Mouse (Mus musculus) urinary bladder, adult 2 months (tissue): ENCODE measurements around the gene Vps52. TPM values are rescaled to one million over a fixed set of nuclear protein-coding genes. Genes with fewer than 3 reads are reported as not detected.
A peak's percentile ranks its signal among the peaks of the same experiment; 100 is the strongest.

Experiments
- DNase-seq: peaks from one replicate; pipeline ENCODE4 v3.0.0; 2022; ENCODE audit warnings: low spot score
- polyA plus RNA-seq: library from polyadenylated mRNA; depleted of rRNA; stranded (reverse); fragments of >200 nt; gene quantifications from 2 replicates; pipeline ENCODE4 v1.2.3, GENCODE M21; 2012

Gene Vps52
- polyA plus RNA-seq, 1 experiment = 39.3 TPM

GRCm38 (mm10) chr17:33920282-33921097 lies 35.1 kb upstream of the Vps52 start:
- peak; percentile 58 for DNase-seq

DNA sequence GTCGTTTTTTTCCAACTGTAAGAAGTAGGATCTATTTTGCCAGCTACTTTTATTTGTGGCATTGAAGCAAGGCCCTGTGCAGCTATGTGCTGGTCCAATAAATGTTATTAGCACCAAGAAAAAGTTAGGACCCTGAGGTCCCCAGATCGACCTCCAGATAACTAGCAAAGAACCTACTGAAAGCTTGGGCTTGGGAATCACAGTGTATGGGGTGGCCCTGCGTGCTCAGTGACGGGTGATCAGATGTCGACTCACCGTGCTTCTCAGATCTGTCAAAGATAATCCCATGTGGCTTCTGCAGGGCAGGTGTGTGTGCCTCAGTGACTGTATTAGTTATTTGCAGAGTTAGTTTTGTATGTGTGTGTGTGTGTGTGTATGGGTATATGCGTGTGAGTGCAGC lies 34.3 kb upstream of the Vps52 start:
- DNase-seq = no peak

DNA sequence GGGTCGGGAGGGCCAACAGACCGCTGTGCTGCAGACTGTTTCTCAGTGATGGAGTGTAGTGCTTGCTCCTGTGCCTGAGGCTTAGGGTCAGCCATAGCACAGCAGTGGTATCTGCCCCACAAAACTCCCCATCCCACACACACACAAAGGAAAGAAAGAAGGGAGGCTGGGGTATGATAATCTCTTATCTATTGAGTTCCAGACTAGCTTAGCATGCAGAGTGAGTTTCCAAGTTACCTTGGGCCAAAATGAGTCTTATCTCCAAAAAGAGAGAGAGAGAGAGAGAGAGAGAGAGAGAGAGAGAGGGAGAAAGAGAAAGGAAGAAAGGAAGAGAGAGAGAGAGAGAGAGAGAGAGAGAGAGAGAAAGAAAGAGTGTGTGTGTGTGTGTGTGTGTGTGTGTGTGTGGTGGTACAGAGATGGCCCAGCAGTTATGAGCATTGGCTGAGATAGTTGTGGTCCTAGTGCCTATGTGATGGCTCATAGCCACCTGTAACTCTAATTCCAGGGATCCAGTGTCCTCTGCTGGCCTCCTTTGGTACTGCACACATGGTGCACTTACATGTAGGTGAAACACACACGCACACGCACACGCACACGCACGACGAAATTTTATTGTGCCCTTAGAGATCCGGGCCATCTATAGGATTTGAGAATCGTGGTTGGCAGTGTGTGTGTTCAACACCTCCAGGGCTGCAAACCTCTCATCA lies 30.9 kb upstream of the Vps52 start:
- DNase-seq = no peak

DNA sequence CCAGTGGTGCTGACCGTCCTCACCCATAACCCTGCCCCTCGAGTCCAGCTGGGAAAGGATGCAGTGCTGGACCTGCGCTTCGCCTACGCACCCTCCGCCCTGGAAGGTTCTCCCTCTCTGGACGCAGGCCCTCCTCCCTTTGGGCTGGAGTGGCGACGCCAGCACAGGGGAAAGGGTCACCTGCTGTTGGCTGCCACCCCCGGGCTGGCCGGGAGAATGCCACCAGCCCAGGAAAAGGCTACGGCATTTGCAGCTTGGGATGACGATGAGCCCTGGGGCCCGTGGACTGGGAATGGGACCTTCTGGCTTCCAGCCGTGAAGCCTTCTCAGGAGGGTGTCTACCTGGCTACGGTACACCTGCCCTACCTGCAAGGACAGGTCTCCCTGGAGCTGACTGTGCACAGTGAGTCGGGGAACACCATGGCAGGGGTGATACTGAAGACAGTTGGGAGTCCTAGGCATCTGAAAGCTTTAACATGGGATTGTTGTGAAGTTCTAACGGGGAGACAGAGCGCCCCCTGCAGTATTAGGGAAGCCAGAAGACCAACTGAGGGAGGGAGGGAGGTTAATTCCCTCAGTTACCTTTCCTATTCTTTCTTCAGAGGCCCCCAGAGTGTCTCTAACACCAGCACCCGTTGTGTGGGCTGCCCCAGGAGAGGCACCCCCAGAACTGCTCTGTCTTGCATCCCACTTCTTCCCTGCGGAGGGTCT lies 30.1 kb upstream of the Vps52 start:
- DNase-seq = no peak

DNA sequence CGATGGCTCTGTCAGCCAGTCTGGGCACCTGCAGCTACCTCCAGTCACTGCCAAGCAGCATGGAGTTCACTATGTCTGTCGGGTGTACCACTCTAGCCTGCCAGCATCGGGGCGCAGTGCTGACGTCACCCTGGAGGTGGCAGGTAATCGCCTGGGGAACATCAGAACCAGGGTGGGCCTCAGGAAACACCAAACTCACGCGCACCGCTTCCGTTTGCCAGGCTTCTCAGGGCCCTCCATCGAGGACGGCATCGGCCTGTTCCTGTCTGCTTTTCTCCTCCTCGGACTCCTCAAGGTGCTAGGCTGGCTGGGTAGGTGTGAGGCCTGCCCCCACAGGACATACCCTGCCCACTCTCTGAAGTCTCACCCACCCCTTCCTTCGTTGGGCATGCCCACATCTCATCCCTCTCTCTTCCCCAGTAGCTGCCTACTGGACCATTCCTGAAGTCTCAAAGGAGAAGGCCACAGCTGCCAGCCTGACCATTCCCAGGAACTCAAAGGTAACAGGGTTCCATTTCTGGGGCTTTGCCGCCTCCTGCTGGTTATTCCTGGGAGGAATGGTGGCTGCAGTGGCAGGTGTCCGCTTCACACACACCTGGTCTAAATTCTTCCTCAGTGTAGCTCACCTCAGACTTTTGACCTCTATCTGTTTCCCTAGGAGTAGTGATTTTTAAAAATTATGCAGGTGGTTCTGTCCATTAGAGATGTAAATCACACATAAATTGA lies 29.2 kb upstream of the Vps52 start:
- DNase-seq = no peak

DNA sequence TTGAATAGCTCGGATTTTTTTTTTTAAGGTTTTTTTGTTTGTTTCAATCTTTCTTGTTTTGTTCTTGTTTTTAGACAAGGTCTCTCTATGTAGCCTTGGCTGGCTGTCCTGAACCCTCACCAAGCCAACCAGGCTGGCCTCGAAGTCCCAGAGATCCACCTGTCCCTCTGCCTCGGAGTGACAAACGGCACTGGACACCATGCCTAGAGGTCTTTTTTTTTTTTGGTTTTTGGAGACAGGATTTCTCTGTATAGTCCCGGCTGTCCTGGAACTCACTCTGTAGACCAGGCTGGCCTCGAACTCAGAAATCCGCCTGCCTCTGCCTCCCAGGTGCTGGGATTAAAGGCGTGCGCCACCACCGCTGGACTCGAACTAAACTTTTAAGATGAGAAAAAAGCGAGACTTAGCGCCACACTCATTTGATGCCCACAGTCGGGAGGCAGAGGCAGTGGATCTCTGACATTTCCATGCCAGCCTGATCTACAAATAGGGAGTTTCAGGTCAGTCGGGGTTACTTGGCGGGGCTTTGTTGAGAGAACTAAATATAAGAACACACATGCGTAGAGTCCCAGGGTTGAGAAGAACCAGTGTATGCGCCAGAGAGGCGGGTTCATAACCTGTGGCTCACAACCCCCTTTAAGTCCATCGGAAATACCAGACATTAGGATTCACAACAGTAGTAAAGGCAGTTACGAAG lies 27.2 kb upstream of the Vps52 start:
- DNase-seq = no peak

GRCm38 (mm10) chr17:33929371-33930279 lies 26.0 kb upstream of the Vps52 start, which contains the start of gene Rgl2:
Gene Rgl2 (plus strand): TSS chr17:33929543.
- peak; percentile 84 for DNase-seq

GRCm38 (mm10) chr17:33930280-33931158 lies 25.1 kb upstream of the Vps52 start:
- no peak for DNase-seq

DNA sequence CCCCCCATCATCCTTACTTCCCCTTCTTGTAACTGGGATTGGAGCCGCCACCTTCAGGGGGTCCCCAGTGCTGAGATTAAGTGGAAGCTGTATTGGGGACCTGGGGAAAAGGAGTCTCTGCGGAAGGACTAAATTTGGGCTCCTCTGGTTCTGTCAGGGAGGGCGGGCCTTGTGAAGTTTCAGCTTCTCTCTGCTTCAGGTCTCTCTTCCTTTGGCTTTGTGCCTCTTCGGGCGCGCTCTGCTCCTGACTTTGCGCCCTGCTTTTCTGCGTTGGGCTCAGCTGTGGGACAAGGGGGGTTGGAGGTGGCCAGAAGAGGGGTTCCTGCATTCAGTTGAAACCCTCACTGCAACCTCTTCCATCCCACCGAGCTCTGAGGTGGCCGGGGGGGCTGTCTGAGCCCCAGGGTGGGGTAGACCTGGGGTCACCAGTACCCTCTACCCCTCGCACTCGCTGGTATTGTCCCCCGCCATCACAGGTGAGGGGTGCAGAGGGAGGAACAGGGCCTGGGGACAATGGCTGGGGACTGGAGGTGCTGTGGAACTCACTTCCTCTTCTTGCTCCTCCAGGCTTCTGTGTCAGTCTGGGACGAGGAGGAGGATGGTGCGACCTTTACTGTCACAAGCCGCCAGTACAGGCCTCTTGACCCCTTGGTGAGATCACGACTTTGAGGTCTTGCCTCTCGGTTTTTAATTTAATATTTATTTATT lies 24.3 kb upstream of the Vps52 start:
- DNase-seq = no peak

- no peak for DNase-seq
Observed at GRCm38 (mm10) chr17:33931947-33932346, 23.7 kb upstream of the Vps52 start.

DNA sequence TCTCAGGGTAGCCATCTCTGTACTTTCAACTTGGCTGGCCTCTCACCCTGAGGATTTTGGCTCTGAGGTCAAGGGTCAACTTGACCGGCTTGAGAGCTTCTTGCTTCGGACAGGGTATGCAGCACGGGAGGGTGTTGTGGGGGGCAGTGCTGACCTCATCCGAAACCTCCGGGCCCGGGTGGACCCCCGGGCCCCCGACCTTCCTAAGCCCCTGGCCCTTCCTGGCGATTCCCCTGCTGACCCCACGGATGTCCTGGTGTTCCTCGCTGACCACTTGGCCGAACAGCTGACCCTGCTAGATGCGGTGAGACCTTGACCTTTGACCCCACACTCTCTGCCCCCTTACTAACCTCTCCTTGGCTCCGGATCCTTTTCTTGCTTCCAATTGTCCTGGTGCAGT lies 23.2 kb upstream of the Vps52 start:
- DNase-seq = no peak

DNA sequence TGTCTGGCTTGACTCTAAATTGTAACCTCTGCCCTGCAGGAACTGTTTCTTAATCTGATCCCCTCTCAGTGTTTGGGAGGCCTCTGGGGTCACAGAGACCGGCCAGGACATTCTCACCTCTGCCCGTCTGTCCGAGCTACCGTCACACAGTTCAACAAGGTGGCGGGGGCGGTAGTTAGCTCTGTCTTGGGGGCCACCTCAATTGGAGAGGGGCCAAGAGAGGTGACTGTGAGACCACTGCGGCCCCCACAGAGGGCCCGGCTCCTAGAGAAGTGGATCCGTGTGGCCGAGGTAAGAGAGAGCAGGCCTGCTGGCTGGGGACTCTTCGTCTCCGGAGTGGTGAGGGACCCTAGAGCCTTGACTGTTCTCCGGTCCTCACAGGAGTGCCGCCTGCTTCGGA lies 22.6 kb upstream of the Vps52 start:
- no peak for DNase-seq

- no peak for DNase-seq
Observed at GRCm38 (mm10) chr17:33935422-33936055, 20.1 kb upstream of the Vps52 start.

DNA sequence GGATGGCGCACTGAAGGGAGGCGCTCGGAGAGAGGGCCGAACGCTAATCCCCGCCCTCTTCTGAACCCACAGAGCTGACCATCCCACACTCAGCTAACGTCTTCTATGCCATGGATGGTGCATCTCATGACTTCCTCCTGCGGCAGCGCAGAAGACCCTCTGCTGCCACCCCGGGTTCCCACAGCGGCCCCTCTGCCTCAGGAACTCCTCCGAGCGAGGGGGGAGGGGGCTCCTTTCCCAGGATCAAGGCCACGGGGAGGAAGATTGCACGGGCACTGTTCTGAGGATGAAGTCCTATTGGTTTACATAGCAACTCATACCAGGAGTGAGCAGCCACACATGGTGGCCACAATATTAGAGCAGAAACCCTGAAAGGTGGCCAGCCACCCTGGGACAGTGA lies 18.6 kb upstream of the Vps52 start:
- no peak for DNase-seq

GRCm38 (mm10) chr17:33938783-33939182 lies 16.8 kb upstream of the Vps52 start:
- no peak for DNase-seq

DNA sequence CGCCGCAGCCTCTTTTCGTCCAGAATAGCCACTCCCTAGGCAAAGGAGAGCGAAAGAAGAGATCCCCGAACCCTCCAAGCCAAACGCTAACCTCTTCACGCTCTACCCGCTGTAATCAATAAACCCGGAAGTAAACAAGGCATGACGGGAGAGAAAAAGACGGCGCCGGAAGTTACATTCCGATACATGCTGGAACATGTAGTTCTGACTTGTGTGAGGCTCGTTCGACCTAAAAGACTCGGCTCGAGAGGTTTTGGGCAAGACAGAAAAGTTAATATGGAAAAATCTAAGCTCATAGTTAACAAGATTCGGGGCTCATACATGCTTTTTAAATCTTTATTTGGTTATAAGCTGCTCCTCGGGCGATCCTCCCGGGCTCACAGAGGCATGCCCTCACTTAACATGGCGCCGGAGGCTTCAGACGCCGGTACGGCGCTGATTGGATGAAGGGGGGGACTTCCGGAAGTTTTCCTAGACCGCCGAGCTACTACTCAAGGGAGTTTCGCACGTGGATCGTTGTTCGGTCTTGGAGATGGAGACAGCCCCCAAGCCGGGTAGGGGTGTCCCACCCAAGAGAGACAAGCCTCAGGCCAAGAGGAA lies 15.3 kb upstream of the Vps52 start, which contains the start of the genes Pfdn6 and Wdr46:
TSS of gene Pfdn6 (minus strand) at position 138 of the 600 bp plus-strand sequence.
TSS of gene Wdr46 (plus strand) at position 455 of the 600 bp plus-strand sequence.
- no peak for DNase-seq

- DNase-seq = no peak
Observed at GRCm38 (mm10) chr17:33940981-33941380, 14.6 kb upstream of the Vps52 start.
